Mouse (Mus musculus) megakaryocyte, embryonic 14.5 days (primary cell): ENCODE data around the gene Gca.

Experiments used
- FLI1 ChIP-seq: IDR thresholded peaks from 2 replicates; pipeline ENCODE4 v1.6.1; 2012; ENCODE audit warnings: low read length, inconsistent platforms, mixed read lengths
- GATA1 ChIP-seq: IDR thresholded peaks from 3 replicates; pipeline ENCODE4 v1.6.1; 2012; ENCODE audit warnings: mixed read lengths, low read length, inconsistent platforms, borderline replicate concordance

DNA sequence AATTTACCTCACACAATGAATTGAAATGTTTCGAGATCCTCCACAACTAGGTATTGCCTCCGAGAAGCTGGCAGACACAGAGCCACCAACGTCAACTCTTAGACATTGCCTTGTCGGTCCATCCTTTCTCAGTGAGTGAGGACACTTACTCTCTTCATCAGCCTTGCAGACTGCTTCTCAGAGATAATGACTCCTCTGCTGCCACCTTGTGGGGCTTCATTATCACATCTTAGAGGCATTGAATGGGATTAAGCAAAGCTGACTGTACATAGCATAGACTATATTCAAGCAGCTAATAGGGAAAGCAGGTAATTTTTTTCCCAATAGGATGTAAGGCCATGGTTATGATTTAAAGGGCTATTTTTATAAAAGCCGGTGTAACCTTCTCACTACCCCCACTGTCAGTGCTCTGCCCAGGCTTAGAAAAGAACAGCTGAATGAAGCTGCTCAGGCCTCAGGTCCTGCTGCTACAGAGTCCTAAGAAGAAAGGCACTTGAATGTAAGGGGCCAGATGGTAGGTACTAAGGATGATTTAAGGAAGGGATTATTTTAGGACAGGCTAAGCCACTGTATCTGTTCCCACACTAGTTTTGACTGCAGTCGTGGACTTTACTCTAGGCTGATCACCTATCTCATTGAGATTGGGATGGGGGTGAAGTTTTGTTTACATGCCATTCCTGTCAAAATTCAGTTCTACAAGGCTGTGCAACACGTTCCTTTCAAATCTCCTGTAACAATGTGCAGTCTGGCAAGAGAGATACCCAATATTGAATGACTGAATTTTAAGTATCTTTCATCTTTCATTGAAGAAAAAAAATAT is 9.4 kb upstream of the Gca start:
- TF ChIP-seq GATA1, result no peak
- TF ChIP-seq FLI1, result no peak
